Mouse (Mus musculus) liver, embryonic 14.5 days (tissue): ENCODE results near the gene Wdr38. TPM values are rescaled to one million over a fixed set of nuclear protein-coding genes. Genes with fewer than 3 reads are reported as not detected.

Experiments used
- ATAC-seq: fragments of 200-750 bp; cut with Nextera tagmentation; 2 replicates; pipeline ENCODE4 v1.8.0; 2017; ENCODE audit warnings: moderate number of reproducible peaks, mild to moderate bottlenecking, moderate library complexity; ENCODE audit not compliant: insufficient read depth
- DNase-seq, 3 experiments: peaks; one replicate each; pipeline ENCODE4 v3.0.0-alpha.2; 2012 to 2013; ENCODE audit warnings: low read depth in 3 of 3, low spot score in 3 of 3
- H3K27ac ChIP-seq: fragments of 300-500 bp; sonication (generic); 2 replicates; pipeline ENCODE4 v1.5.1; 2014; ENCODE audit warnings: moderate library complexity, mild to moderate bottlenecking, control low read depth, inconsistent platforms
- H3K27me3 ChIP-seq: fragments of 300-500 bp; sonication (generic); 2 replicates; pipeline ENCODE4 v1.6.1; 2014; ENCODE audit warnings: mild to moderate bottlenecking, low read length, moderate library complexity; ENCODE audit not compliant: control insufficient read depth, insufficient read depth
- H3K36me3 ChIP-seq: fragments of 300-500 bp; sonication (generic); replicated peaks from 2 replicates; pipeline ENCODE4 v1.6.1; 2014; ENCODE audit warnings: low read depth; ENCODE audit not compliant: control insufficient read depth, insufficient read depth
- H3K4me1 ChIP-seq, 2 experiments: fragments of 200-500 bp in 1 of 2; fragments of 300-500 bp in 1 of 2; sonication (generic) in 1 of 2; replicated peaks; 2 replicates each; pipeline ENCODE4 v1.6.1; 2012 to 2014; ENCODE audit warnings: antibody characterized with exemption in 1 of 2, inconsistent platforms in 1 of 2, low read length in 1 of 2; ENCODE audit not compliant: control insufficient read depth in 2 of 2, insufficient read depth in 2 of 2
- H3K4me2 ChIP-seq: fragments of 300-500 bp; sonication (generic); 2 replicates; pipeline ENCODE4 v1.6.1; 2014; ENCODE audit warnings: low read depth, mild to moderate bottlenecking, control low read depth, moderate library complexity
- H3K4me3 ChIP-seq, 2 experiments: fragments of 200-500 bp in 1 of 2; fragments of 300-500 bp in 1 of 2; sonication (generic) in 1 of 2; 2 replicates each; pipeline ENCODE4 v1.5.1; 2012 to 2014; ENCODE audit warnings: low read depth in 2 of 2, low read length in 2 of 2, mild to moderate bottlenecking in 2 of 2, control low read depth in 1 of 2, inconsistent platforms in 1 of 2, moderate library complexity in 1 of 2; ENCODE audit not compliant: insufficient read depth in 1 of 2
- H3K9ac ChIP-seq: fragments of 300-500 bp; sonication (generic); replicated peaks from 2 replicates; pipeline ENCODE4 v1.6.1; 2014; ENCODE audit warnings: mild to moderate bottlenecking, control low read depth, moderate library complexity
- H3K9me3 ChIP-seq: fragments of 300-500 bp; sonication (generic); 2 replicates; pipeline ENCODE4 v1.6.1; 2016; ENCODE audit warnings: low read length, mixed read lengths; ENCODE audit not compliant: control insufficient read depth
- CTCF ChIP-seq: IDR thresholded peaks from 2 replicates; pipeline ENCODE4 v1.5.1; 2016; ENCODE audit warnings: antibody characterized with exemption, low read depth, control low read depth
- EP300 ChIP-seq: IDR thresholded peaks from 2 replicates; pipeline ENCODE4 v1.6.1; 2016; ENCODE audit warnings: antibody characterized with exemption, low read depth
- WGBS: fragments of 180-500 bp; shearing (Covaris S2); extraction: QIAGEN DNeasy Blood & Tissue Kit; methylation state at CpG from one replicate; pipeline ENCODE4 v1.1.7; 2014; ENCODE audit not compliant: insufficient replicate concordance; 5-methylcytosine and 5-hydroxymethylcytosine counted together
- polyA plus RNA-seq, 2 experiments: library from polyadenylated mRNA; depleted of rRNA in 1 of 2; stranded (reverse) in 1 of 2; unstranded in 1 of 2; fragments of >200 nt; fragmentation: Nextera tagmentation in 1 of 2; extraction: Ambion mirVana in 1 of 2; gene quantifications; 2 replicates each; pipeline versions ENCODE4 v1.2.1 to v1.2.3; 2012 to 2014

Gene Wdr38
- polyA plus RNA-seq, 2 experiments: 0.42 to 0.58 TPM

GRCm38 (mm10) chr2:39004880-39005435, 7.7 kb downstream of the Wdr38 start, which contains the start of gene Arpc5l:
Gene Arpc5l, plus strand, starts transcription at chr2:39005348.
- Histone ChIP-seq H3K36me3 (peaks cover 35% of the 10 kb centered on the region), H3K27me3 (no peaks in the 10 kb centered on the region), H3K27ac (peak within 1 kb of the TSS; percentile 78), H3K4me3 (peak within 1 kb of the TSS; percentile 91 to 95), H3K4me1 (peaks cover 32 to 48% of the 10 kb centered on the region in 2 experiments), H3K9me3 (no peaks in the 10 kb centered on the region), H3K4me2 (peak within 1 kb of the TSS; percentile 98), H3K9ac (peak within 1 kb of the TSS; percentile 87)
- TF ChIP-seq CTCF (no peak), EP300 (no peak)
- WGBS: 1% methylated on average over 58 of the region's 58 CpGs
- DNase-seq: peak; percentile 84 to 85 (median 85)
- ATAC-seq: peak; percentile 81

- peaks cover 31% of the 10 kb centered on the region for H3K36me3 ChIP-seq
- H3K27ac ChIP-seq: peak within 1 kb of the TSS; percentile 78
- ATAC-seq: no peak
- DNase-seq: peak in 1 of 3 experiments; percentile 47
- peak; percentile 63 for TF ChIP-seq CTCF
- no peak for TF ChIP-seq EP300
- WGBS: 9% methylated on average over 15 of the region's 15 CpGs
- peak within 1 kb of the TSS; percentile 98 for H3K4me2 ChIP-seq
- peak within 1 kb of the TSS; percentile 87 for H3K9ac ChIP-seq
- H3K4me1 ChIP-seq: peaks cover 32 to 48% of the 10 kb centered on the region in 2 experiments
- no peaks in the 10 kb centered on the region for H3K27me3 ChIP-seq
- peak within 1 kb of the TSS; percentile 91 to 95 for H3K4me3 ChIP-seq
- no peaks in the 10 kb centered on the region for H3K9me3 ChIP-seq
These were observed 8.4 kb downstream of the Wdr38 start, which contains the start of gene Rpl35 for GRCm38 (mm10) chr2:39005574-39006079. Gene Rpl35, minus strand, starts transcription at chr2:39005624.

GRCm38 (mm10) chr2:39006149-39006730, 9.0 kb downstream of the Wdr38 start:
- Histone ChIP-seq H3K9me3 (no peaks in the 10 kb centered on the region), H3K36me3 (peaks cover 25% of the 10 kb centered on the region), H3K4me1 (peaks cover 32 to 51% of the 10 kb centered on the region in 2 experiments), H3K4me2 (peak overlapping the region; percentile 98), H3K4me3 (peak overlapping the region; percentile 91 to 95; a peak in 3 of 4 replicates), H3K27me3 (no peaks in the 10 kb centered on the region), H3K9ac (no peak overlapping the region; the same call in 1 of the 2 replicates), H3K27ac (no peak overlapping the region)
- DNase-seq (no peak), ATAC-seq (no peak)
- TF ChIP-seq CTCF (no peak), EP300 (no peak)
- 64% methylated on average over 14 of the region's 14 CpGs for WGBS

- Histone ChIP-seq H3K9me3 (no peaks in the 10 kb centered on the region), H3K9ac (peak overlapping the region; percentile 92), H3K27me3 (no peaks in the 10 kb centered on the region), H3K4me3 (peak overlapping the region; percentile 93 to 98), H3K36me3 (peaks cover 16% of the 10 kb centered on the region), H3K27ac (peak overlapping the region; percentile 95), H3K4me1 (peaks cover 29 to 41% of the 10 kb centered on the region in 2 experiments), H3K4me2 (peak overlapping the region; percentile 98)
- ATAC-seq: peak; percentile 82
- WGBS: under 1% methylated on average over 43 of the region's 44 CpGs
- peak; percentile 10; the same call in 1 of the 2 replicates for TF ChIP-seq CTCF
- no peak for TF ChIP-seq EP300
- peak; percentile 86 to 87 (median 87) for DNase-seq
These were observed 10.6 kb downstream of the Wdr38 start for GRCm38 (mm10) chr2:39007865-39008264.

GRCm38 (mm10) chr2:39008350-39008851, 11.1 kb downstream of the Wdr38 start:
- Histone ChIP-seq H3K36me3 (peaks cover 15% of the 10 kb centered on the region), H3K4me1 (peaks cover 24 to 41% of the 10 kb centered on the region in 2 experiments), H3K27ac (peak overlapping the region; percentile 69), H3K9ac (peak overlapping the region; percentile 92), H3K4me3 (peak overlapping the region; percentile 93 to 98), H3K4me2 (peak overlapping the region; percentile 98), H3K9me3 (no peaks in the 10 kb centered on the region), H3K27me3 (no peaks in the 10 kb centered on the region)
- WGBS: under 1% methylated on average over 25 of the region's 25 CpGs
- TF ChIP-seq CTCF: 0 out of 2 replicates have a peak, but pooled peaks have one; percentile 6
- TF ChIP-seq EP300: no peak
- DNase-seq: no peak
- ATAC-seq: peak; percentile 42
